Mouse (Mus musculus) ES-CJ7 (cell line): ENCODE results near the gene 4930550L24Rik.

Experiments
- DNase-seq: peaks from one replicate; pipeline ENCODE4 v3.0.0; 2011; ENCODE audit warnings: low read depth, low spot score

4930550L24Rik gene

GRCm38 (mm10) chrX:58909060-58909459 is at the start of gene 4930550L24Rik:
4930550L24Rik (plus strand) TSS chrX:58909360.
- no peak for DNase-seq

DNA sequence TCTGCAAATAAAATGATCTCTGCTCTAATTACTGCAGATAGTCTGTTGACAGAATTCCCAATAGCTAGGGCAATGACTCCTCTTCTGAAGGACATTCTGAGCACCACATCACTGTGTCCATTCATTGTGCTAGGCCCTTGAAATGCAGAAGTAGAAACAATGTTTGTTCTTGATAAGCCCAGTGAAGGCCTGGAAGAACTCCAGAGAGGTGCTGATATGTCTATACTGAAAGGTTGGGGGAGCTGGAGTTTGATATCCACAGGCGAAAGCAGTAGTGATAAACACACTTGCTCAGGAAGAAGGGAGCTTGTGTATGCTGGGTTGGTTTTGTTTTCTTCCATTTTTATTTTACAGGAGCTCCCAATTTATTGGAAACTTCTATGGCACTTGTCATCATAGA is 8.4 kb upstream of the 4930550L24Rik start:
- DNase-seq, result no peak

DNA sequence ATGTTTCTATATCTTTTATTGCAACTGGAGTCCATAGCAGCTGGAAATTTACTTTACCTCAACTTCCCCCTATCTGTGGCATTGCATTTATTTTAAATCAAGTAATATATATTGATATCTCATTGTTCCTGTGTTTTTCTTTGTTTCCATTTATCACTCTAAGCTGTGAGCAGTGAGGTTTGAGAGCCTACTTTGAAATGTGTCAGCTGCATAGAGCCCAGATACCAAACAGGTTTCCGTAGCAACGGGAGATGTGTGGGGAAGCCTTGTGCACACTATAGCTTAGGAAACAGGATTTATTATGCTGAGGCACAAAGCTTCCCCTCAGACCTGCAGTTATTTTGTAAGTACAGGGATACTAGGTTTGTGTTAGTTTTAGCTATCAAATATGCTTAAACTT is 58.8 kb downstream of the 4930550L24Rik start:
- no peak for DNase-seq
